Mouse (Mus musculus) B cell, adult (primary cell): ENCODE measurements around the gene Uimc1. TPM values are rescaled to one million over a fixed set of nuclear protein-coding genes. Genes with fewer than 3 reads are reported as not detected.

Source experiments
- total RNA-seq: library from RNA; stranded (reverse); gene quantifications from 4 replicates; pipeline ENCODE4 v1.2.4, GENCODE M21; 2023; ENCODE audit not compliant: inconsistent age

Gene Uimc1
- 64.9 to 78.5 TPM (median 73.2 TPM) in 4 replicates for total RNA-seq

GRCm38 (mm10) chr13:55099726-55100478, at the start of gene Uimc1:
Gene Uimc1, minus strand, starts transcription at chr13:55100300.

GRCm38 (mm10) chr13:55133448-55133847, 33.3 kb upstream of the Uimc1 start, which contains the start of gene Gm17617:
Gene Gm17617, minus strand, starts transcription at chr13:55133548.

DNA sequence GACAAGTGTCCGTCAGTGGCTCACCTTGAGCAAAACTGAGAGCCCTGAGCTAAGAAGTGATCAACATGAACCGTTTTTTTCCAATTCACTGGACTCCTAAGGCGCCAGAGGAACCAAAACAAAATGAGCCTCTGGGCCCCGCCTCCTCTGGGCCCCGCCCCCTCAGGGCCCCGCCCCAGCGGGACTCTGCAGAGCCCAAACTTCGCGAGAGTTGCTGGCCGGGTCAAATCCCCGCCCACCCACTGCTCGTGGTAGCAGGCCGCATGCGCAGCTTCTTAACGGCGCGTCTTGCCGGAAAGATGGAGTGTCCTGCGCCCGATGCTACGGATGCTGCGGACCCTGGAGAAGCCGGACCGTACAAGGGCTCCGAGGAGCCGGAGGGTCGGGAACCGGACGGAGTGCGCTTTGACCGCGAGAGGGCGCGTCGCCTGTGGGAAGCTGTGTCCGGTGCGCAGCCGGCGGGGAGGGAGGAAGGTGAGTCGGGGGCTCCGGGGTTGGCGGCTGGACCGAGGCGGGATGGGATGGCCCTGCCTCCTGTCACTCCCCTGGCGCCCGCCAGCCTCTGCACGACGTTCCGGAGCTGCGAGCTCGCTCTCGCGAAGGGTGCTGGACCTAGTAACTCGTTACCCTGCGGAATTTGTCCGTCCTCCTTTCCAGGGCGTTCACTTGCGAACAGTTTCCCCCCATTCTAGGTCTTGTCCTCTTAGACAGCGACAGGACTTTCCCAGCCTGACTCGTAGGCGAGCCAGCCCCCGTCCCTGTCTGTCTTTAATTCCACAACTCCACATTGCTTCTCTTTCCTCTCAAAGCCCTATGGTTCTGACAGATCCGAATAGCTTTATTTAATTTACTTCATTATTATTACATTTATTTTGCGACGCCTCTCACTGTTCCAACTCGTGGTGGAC, 5.2 kb upstream of the Uimc1 start, which contains the start of gene Zfp346:
Gene Zfp346 (plus strand): TSS at position 267 of the 908 bp plus-strand sequence.

GRCm38 (mm10) chr13:55021194-55021779, 78.8 kb downstream of the Uimc1 start, which contains the start of gene Hk3:
Gene Hk3, minus strand, starts transcription at chr13:55021385.

Other genes with a start within 250 kb of the Uimc1 start
- gene Unc5a, start 150.9 kb downstream of the Uimc1 start, total RNA-seq, result 0.21 to 0.61 TPM in 2 of 4 replicates, not detected in the others
- gene Hk3, start 78.9 kb downstream of the Uimc1 start, total RNA-seq, result 0.58 to 3.0 TPM (median 2.0 TPM) in 4 replicates
- gene Zfp346, start 5.0 kb upstream of the Uimc1 start, total RNA-seq, result 21.9 to 37.1 TPM (median 26.3 TPM) in 4 replicates
- not detected in 4 replicates for gene Gm17617, start 33.2 kb upstream of the Uimc1 start, total RNA-seq
- not detected in 4 replicates for gene Fgfr4, start 52.3 kb upstream of the Uimc1 start, total RNA-seq
- 174 to 194 TPM (median 186 TPM) in 4 replicates for gene Nsd1, start 109.5 kb upstream of the Uimc1 start, total RNA-seq
- 127 to 142 TPM (median 132 TPM) in 4 replicates for gene Prelid1, start 220.2 kb upstream of the Uimc1 start, total RNA-seq
- 56.0 to 78.1 TPM (median 72.9 TPM) in 4 replicates for gene Rab24, start 221.6 kb upstream of the Uimc1 start, total RNA-seq
- gene Mxd3, start 229.5 kb upstream of the Uimc1 start, total RNA-seq, result 1.8 to 2.6 TPM (median 2.2 TPM) in 4 replicates